Mouse (Mus musculus) embryonic facial prominence, embryonic 12.5 days (tissue): Measurements from ENCODE around the gene Tbc1d22a. TPM values are rescaled to one million over a fixed set of nuclear protein-coding genes. Genes with fewer than 3 reads are reported as not detected.
"Not testable (repeated sequence)": the region's sequence is repeated elsewhere in the genome, so short reads cannot be mapped to it uniquely, and the experiment has no call there.

Experiments
- ATAC-seq: fragments of 200-750 bp; cut with Nextera tagmentation; 2 replicates; pipeline ENCODE4 v1.8.0; 2017; ENCODE audit not compliant: insufficient number of reproducible peaks, insufficient read depth, low FRiP score, low TSS enrichment
- H3K27ac ChIP-seq: fragments of 300-500 bp; sonication (generic); 2 replicates; pipeline ENCODE4 v1.5.1; 2016; ENCODE audit warnings: mild to moderate bottlenecking
- H3K27me3 ChIP-seq: fragments of 300-500 bp; sonication (generic); 2 replicates; pipeline ENCODE4 v1.6.1; 2016; ENCODE audit warnings: mild to moderate bottlenecking, moderate library complexity
- H3K36me3 ChIP-seq: fragments of 300-500 bp; sonication (generic); 2 replicates; pipeline ENCODE4 v1.6.1; 2016; ENCODE audit warnings: mild to moderate bottlenecking
- H3K4me1 ChIP-seq: fragments of 300-500 bp; sonication (generic); 2 replicates; pipeline ENCODE4 v1.6.1; 2016
- H3K4me2 ChIP-seq: fragments of 300-500 bp; sonication (generic); replicated peaks from 2 replicates; pipeline ENCODE4 v1.6.1; 2016; ENCODE audit warnings: mild to moderate bottlenecking, moderate library complexity
- H3K4me3 ChIP-seq: fragments of 300-500 bp; sonication (generic); 2 replicates; pipeline ENCODE4 v1.5.1; 2016; ENCODE audit warnings: mild to moderate bottlenecking
- H3K9ac ChIP-seq: fragments of 300-500 bp; sonication (generic); 2 replicates; pipeline ENCODE4 v1.6.1; 2016; ENCODE audit warnings: mild to moderate bottlenecking, moderate library complexity
- H3K9me3 ChIP-seq: fragments of 300-500 bp; sonication (generic); 2 replicates; pipeline ENCODE4 v1.6.1; 2016; ENCODE audit warnings: mild to moderate bottlenecking, moderate library complexity
- WGBS: fragments of 180-500 bp; shearing (Covaris S2); methylation state at CpG from one replicate; pipeline ENCODE4 v1.1.7; 2016; 5-methylcytosine and 5-hydroxymethylcytosine counted together
- polyA plus RNA-seq: library from polyadenylated mRNA; unstranded; fragments of >200 nt; fragmentation: Nextera tagmentation; extraction: Ambion mirVana; gene quantifications from 2 replicates; pipeline ENCODE4 v1.2.1, GENCODE M21; 2016

Tbc1d22a gene
- polyA plus RNA-seq, 1 experiment from 2014 or later = 13.0 TPM

DNA sequence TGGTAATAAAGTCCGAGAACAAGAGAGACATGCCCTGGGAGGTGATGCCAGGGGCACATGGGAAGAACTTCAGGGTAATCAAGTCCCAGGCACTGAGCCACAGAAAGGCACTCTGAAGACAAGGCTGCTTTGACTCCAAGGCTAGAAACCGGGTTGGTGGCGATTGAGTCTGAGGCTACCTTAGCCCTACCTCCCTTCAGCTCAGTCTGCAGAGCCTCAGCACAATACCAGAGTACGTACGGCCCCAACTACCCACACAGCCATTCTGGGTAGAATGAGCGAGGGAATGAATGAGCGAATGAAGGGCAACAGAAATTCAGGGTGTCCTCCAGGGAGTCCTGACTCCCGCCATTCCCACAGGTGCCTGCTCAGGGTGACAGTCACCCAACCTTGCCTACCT is 30.8 kb upstream of the Tbc1d22a start:
- no peaks in the 10 kb centered on the region for H3K36me3 ChIP-seq
- WGBS = 94% methylated on average over 8 of the region's 8 CpGs
- H3K4me3 ChIP-seq = no peak overlapping the region
- no peak overlapping the region for H3K27ac ChIP-seq
- no peak overlapping the region for H3K4me2 ChIP-seq
- no peaks in the 10 kb centered on the region for H3K27me3 ChIP-seq
- H3K9me3 ChIP-seq = no peaks in the 10 kb centered on the region
- no peak overlapping the region for H3K9ac ChIP-seq
- ATAC-seq = no peak
- peaks cover 30% of the 10 kb centered on the region for H3K4me1 ChIP-seq

DNA sequence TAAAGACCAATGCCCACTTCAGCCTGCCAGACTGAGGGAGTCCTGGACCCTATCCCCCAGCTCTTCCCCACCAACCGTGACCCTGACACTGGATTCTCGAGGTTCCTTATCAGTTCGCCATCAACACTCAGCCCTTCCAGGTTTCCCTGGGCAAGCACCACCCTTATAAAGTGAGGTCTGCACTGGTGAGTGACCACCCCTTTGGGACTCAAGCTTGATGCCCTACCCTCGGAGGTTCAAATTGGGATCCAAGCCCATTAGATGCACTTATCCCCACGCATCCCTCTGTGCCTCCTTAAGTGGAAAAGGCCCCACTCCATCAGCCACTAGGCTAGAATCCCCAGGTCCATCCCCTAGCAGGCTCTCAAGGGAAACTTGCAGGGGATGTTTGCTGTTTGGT is 30.2 kb upstream of the Tbc1d22a start:
- H3K4me1 ChIP-seq = peaks cover 35% of the 10 kb centered on the region
- 62% methylated on average over 5 of the region's 5 CpGs for WGBS
- H3K27me3 ChIP-seq = no peaks in the 10 kb centered on the region
- H3K36me3 ChIP-seq = no peaks in the 10 kb centered on the region
- H3K9me3 ChIP-seq = no peaks in the 10 kb centered on the region
- H3K27ac ChIP-seq = no peak overlapping the region
- H3K4me2 ChIP-seq = peak overlapping the region; percentile 81
- H3K9ac ChIP-seq = no peak overlapping the region
- peak overlapping the region; percentile 85 for H3K4me3 ChIP-seq
- no peak for ATAC-seq

DNA sequence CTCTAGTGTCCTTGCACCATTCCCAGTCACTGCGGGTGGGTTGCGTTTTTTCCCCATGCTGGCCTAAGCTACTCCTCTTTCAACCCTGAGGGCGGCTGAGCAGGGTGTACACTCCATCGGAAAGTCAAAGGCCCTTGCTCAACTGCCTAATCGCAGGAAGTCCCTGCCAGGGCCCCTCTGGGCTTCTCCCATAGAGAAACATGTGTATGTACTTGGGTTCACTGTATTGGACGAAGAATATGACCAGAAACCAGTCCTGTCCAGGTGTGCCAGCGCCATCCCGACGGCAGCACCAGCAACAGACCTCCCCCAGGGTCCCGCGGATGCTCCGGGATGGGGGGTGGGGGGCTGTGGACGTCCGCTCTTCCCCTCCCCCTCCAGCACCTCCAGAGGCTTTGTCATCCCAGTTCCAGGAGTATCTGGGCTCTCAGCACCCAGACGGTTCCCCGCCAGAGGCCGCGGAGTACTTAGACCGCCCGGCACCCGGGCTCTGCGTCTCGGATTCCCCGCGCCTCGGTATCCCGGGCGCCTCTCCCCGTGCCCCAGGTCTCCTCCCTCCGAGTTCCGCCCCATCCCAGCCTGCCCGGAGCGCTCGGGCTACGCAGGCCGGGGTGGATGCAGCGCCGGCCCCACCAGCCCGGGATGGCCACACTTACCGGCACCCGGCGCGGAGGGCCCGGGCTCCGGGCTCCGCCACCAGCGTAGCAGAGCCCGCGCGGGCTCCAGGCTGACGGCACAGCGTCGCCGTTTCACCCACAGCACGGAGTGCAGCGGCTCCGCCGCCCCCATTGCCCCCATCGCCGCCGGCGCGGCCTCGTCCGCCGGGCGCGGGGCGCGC is 29.2 kb upstream of the Tbc1d22a start:
- Histone ChIP-seq H3K27ac (peak overlapping the region; percentile 86), H3K4me2 (peak overlapping the region; percentile 81), H3K27me3 (no peaks in the 10 kb centered on the region), H3K9ac (peak overlapping the region; percentile 94), H3K9me3 (no peaks in the 10 kb centered on the region), H3K4me3 (peak overlapping the region; percentile 85), H3K4me1 (peaks cover 38% of the 10 kb centered on the region), H3K36me3 (no peaks in the 10 kb centered on the region)
- under 1% methylated on average over 70 of the region's 70 CpGs for WGBS
- peak; percentile 52; the same call in 1 of the 2 replicates for ATAC-seq

DNA sequence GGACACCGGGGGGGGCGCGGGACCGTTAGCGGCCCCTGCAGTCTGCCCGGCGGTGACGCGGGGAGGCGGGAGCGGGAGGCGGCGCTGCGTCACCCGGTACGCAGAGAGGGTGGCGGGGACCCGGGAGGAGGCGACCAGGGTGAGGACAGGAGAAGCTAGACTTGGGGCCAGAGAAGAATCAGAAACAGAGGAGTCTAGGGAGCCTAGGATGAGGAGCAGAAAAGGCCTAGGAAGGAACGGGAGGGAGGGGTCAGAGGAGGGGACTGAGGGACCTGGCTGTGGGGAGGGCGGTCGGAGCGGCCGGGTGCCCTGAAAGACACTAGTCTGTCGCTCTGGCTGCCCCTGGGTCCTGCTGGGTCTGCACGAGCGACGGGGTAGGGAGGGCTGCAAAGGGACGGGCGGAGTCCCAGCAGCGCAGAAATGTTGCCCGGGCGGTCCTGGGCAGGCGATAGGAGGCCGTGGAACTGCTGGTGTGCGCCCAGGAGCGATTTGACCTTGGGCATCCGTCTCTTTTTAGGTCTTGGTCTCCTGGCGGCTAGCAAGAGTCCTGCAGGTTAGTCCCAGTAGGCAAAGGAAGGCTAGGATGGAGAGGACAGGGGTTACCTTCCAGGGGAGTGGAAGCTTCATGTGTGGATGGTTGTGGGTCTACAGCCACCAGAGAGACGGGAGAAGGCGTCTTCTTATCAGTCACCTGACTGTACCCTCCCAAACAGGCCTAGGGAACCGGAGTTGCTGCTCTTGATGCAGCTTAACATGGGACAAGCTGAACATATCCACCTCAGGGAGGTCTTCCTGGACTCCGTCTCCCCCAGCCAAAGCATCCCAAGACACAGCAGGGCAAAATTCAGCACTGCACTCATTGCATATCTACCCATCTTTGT is 28.3 kb upstream of the Tbc1d22a start, which contains the start of gene Cerk:
TSS of gene Cerk (minus strand) at position 453 of the 881 bp plus-strand sequence.
- 3% methylated on average over 43 of the region's 43 CpGs for WGBS
- ATAC-seq = peak; percentile 44

DNA sequence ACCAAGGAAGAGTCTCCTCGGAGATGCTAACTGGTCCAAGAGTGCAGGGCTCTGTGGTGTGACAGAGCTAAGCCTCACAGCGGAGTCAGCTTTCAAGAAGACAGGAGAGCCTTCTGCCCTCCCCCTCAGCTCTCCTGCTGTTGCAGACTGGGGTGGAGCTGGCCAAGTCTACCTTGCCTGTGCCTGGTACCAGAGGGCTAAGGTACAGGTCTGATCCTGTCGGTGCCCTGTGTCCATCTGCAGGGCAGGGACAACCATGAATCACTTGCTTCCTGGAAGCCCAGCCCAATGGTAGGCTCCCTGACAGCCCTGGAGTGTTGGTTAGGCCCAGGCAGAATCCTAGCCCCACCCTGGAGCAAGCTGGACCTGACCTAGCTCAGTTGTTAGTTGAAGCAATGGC is 27.6 kb upstream of the Tbc1d22a start:
- Histone ChIP-seq H3K36me3 (no peaks in the 10 kb centered on the region), H3K4me2 (no peak overlapping the region), H3K27ac (no peak overlapping the region), H3K9me3 (no peaks in the 10 kb centered on the region), H3K27me3 (no peaks in the 10 kb centered on the region), H3K4me1 (peaks cover 38% of the 10 kb centered on the region), H3K9ac (no peak overlapping the region), H3K4me3 (no peak overlapping the region)
- no peak for ATAC-seq
- WGBS = 45% methylated on average over 3 of the region's 3 CpGs

More for the DNA sequence above, 28.3 kb upstream of the Tbc1d22a start, which contains the start of gene Cerk:
- H3K4me1 ChIP-seq = peaks cover 38% of the 10 kb centered on the region
- no peaks in the 10 kb centered on the region for H3K27me3 ChIP-seq
- peak within 1 kb of the TSS; percentile 94 for H3K9ac ChIP-seq
- peak within 1 kb of the TSS; percentile 81 for H3K4me2 ChIP-seq
- H3K27ac ChIP-seq = peak within 1 kb of the TSS; percentile 86
- peak within 1 kb of the TSS; percentile 85 for H3K4me3 ChIP-seq
- H3K9me3 ChIP-seq = no peaks in the 10 kb centered on the region
- no peaks in the 10 kb centered on the region for H3K36me3 ChIP-seq

DNA sequence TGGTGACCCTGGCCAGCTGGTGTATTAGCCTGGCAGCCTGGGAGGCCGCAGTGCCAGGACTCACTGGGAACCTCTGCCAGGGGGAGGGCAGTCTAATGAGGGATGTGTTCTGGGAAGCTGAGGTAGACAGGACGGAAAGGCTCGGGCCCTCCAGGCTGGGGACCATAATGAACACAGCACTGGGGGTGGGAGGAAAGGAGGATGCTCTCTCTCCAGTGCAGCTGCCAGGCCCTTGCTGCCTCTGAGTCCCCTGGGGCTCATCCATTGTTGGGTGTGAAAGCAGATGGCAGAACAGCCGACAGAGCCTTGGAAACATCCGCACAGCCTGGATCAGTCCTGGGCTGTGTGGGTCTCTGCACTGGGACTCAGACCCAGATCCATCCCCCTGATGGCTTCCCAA is 26.1 kb upstream of the Tbc1d22a start:
- H3K9me3 ChIP-seq = no peaks in the 10 kb centered on the region
- H3K27ac ChIP-seq = no peak overlapping the region
- no peak overlapping the region for H3K4me3 ChIP-seq
- no peak for ATAC-seq
- H3K4me2 ChIP-seq = no peak overlapping the region
- no peaks in the 10 kb centered on the region for H3K36me3 ChIP-seq
- H3K9ac ChIP-seq = no peak overlapping the region
- no peaks in the 10 kb centered on the region for H3K27me3 ChIP-seq
- WGBS = 47% methylated on average over 5 of the region's 5 CpGs
- peaks cover 27% of the 10 kb centered on the region for H3K4me1 ChIP-seq

DNA sequence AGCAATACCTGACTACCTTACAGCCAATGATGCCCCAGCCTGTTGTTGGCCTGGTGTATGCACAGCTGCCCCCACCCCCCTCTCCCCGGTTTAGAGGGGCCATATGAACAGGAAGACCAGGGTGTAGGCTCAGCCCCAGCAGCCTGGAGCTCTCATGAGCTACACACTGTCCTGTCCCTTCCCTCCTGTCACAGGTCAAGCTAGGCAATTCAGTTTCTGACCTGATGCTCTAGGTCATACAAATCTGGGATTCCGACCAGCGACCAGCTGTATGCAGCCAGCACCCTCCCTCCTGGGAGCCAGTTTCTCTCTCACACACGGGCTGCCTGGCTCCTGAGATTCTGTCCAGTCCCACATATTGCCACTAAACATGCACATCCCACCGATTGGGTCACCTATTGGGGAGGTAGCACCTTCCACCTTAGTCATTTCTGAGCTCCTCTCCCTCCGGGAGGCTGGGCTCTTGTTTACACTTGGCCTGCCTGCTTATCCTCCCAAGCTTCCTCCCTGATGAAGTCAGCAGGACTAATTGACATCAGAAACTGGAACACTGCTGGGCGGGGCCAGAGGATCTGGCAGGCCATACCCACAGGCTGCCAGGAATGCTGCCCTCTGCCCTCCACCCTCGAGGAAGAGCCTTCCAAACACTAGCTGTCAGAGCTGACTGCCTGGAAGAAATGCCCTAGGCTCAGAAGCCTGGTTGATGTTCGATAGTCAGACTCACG is 25.4 kb upstream of the Tbc1d22a start:
- WGBS = 25% methylated on average over 10 of the region's 10 CpGs
- no peaks in the 10 kb centered on the region for H3K36me3 ChIP-seq
- no peaks in the 10 kb centered on the region for H3K9me3 ChIP-seq
- H3K27me3 ChIP-seq = no peaks in the 10 kb centered on the region
- H3K9ac ChIP-seq = no peak overlapping the region; the same call in 1 of the 2 replicates
- no peak overlapping the region for H3K4me2 ChIP-seq
- ATAC-seq = no peak
- H3K4me1 ChIP-seq = peaks cover 26% of the 10 kb centered on the region
- no peak overlapping the region for H3K27ac ChIP-seq
- no peak overlapping the region for H3K4me3 ChIP-seq

DNA sequence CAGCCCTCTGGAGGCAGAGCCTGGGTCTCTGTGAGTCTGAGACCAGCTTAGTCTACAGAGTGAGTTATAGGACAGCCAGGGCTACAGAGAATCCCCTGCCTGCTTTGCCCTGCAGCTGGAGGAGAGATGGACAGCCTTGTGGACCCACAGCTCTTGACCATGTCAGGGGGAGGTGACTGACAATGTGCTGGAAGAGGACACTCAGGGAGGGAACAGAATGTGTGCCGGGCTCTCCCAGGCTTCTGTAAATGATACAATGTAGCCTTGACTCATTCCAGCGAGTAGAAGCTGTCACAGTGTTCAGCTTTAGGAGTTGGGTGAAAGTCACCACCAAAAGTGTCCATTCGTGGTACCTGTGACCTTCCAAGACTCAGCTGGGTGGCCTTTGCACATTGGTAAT is 23.9 kb upstream of the Tbc1d22a start:
- Histone ChIP-seq H3K4me3 (no peak overlapping the region), H3K4me1 (peaks cover 14% of the 10 kb centered on the region), H3K27me3 (no peaks in the 10 kb centered on the region), H3K4me2 (no peak overlapping the region), H3K27ac (no peak overlapping the region), H3K9me3 (no peaks in the 10 kb centered on the region), H3K36me3 (no peaks in the 10 kb centered on the region), H3K9ac (no peak overlapping the region)
- 81% methylated on average over 3 of the region's 3 CpGs for WGBS
- no peak for ATAC-seq

DNA sequence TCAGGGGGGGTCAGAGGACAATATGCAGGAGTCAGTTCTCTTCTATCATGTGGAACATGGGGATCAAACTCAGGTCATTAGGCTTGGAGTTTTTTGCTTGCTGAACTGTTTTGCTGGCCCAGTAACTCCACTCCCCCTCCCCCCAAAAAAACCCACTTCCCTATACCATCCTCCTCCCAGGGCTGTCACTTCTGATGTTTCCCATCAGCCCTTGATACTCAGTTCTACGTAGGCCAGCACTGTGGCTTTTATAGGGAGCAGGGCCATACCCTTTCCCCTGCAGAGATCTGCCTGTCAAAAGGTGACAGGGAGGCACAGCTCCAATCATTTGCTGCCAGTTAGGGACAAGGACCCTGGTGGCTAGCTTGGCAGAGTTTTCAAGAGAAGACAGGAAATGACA is 22.8 kb upstream of the Tbc1d22a start:
- Histone ChIP-seq H3K9ac (no peak overlapping the region), H3K36me3 (no peaks in the 10 kb centered on the region), H3K27ac (no peak overlapping the region), H3K27me3 (no peaks in the 10 kb centered on the region), H3K4me3 (no peak overlapping the region), H3K4me2 (no peak overlapping the region), H3K4me1 (peaks cover 8% of the 10 kb centered on the region), H3K9me3 (no peaks in the 10 kb centered on the region)
- WGBS = 38% methylated on average over 1 of the region's 1 CpGs
- no peak for ATAC-seq

DNA sequence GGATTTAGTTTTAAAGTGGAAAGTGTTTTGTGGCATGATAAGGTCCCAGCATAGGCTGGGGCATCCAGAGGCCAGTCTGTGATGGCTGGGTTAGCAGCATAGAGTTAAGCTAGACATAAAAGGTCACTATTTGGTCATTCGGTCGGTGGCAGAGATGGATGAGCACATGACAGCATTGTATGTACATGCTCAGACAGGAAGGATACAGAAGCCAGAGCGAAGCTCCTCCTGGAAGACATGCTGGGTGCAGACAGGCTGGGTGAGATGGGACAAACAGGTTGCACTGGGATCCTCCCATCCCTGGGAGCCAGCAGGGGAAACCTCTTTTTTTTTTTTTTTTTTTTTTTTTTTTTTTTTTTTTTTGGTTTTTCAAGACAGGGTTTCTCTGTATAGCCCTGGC is 22.3 kb upstream of the Tbc1d22a start:
- Histone ChIP-seq H3K4me2 (no peak overlapping the region), H3K9ac (no peak overlapping the region), H3K27ac (no peak overlapping the region), H3K4me1 (peaks cover 8% of the 10 kb centered on the region), H3K4me3 (no peak overlapping the region), H3K27me3 (no peaks in the 10 kb centered on the region), H3K9me3 (no peaks in the 10 kb centered on the region), H3K36me3 (no peaks in the 10 kb centered on the region)
- no peak for ATAC-seq
- 80% methylated on average over 3 of the region's 3 CpGs for WGBS

DNA sequence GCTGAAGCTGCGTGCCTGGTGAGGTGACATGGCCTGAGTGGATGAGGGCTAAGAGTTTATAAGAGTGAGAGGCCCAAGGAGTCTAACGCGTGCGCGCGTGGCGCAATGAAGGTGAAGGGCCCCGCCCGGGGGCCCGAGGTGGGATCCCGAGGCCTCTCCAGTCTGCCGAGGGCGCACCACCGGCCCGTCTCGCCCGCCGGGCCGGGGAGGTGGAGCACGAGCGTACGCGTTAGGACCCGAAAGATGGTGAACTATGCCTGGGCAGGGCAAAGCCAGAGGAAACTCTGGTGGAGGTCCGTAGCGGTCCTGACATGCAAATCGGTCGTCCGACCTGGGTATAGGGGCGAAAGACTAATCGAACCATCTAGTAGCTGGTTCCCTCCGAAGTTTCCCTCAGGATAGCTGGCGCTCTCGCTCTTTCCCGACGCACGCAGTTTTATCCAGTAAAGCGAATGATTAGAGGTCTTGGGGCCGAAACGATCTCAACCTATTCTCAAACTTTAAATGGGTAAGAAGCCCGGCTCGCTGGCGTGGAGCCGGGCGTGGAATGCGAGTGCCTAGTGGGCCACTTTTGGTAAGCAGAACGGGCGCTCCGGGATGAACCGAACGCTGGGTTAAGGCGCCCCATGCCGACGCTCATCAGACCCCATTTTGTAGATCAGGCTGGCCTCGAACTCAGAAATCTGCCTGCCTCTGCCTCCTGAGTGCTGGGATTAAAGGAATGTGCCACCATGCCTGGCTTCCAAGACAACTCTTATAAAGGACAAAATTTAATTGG is 19.4 kb upstream of the Tbc1d22a start:
- H3K9me3 ChIP-seq, H3K4me2 ChIP-seq, H3K4me1 ChIP-seq, H3K36me3 ChIP-seq, H3K9ac ChIP-seq, H3K4me3 ChIP-seq, H3K27ac ChIP-seq, H3K27me3 ChIP-seq: not testable (repeated sequence)
- WGBS = 78% methylated on average over 55 of the region's 55 CpGs
- peak; percentile 96 for ATAC-seq
